Mouse (Mus musculus) layer of hippocampus, adult 8-10 months (tissue): Measurements from ENCODE around the gene Gpank1. TPM values are rescaled to one million over a fixed set of nuclear protein-coding genes. Genes with fewer than 3 reads are reported as not detected.
"Not testable (repeated sequence)": the region's sequence is repeated elsewhere in the genome, so short reads cannot be mapped to it uniquely, and the experiment has no call there.

ENCODE experiments used
- DNase-seq, 2 experiments: peaks; one replicate each; pipeline ENCODE4 v3.0.0; 2022; ENCODE audit warnings: low spot score in 2 of 2
- total RNA-seq, 4 experiments: library from RNA; stranded (reverse); gene quantifications; 2 replicates each; pipeline ENCODE4 v1.2.4; 2022

The Gpank1 gene
- total RNA-seq, 4 experiments from 2014 or later = 17.6 to 19.2 (median 18.0) TPM

- peak in 1 of 2 experiments; percentile 31 for DNase-seq
Observed at GRCm38 (mm10) chr17:35097164-35097655, 24.0 kb upstream of the Gpank1 start.

GRCm38 (mm10) chr17:35100196-35100765 lies 21.0 kb upstream of the Gpank1 start:
- no peak for DNase-seq

GRCm38 (mm10) chr17:35101161-35101560 lies 20.1 kb upstream of the Gpank1 start:
- no peak for DNase-seq

- no peak for DNase-seq
Observed at GRCm38 (mm10) chr17:35102299-35102698, 19.0 kb upstream of the Gpank1 start.

- no peak for DNase-seq
Observed at GRCm38 (mm10) chr17:35103221-35103690, 18.0 kb upstream of the Gpank1 start.

- no peak for DNase-seq
Observed at GRCm38 (mm10) chr17:35104079-35104478, 17.2 kb upstream of the Gpank1 start.

- DNase-seq = no peak
Observed at GRCm38 (mm10) chr17:35104754-35105153, 16.5 kb upstream of the Gpank1 start.

- DNase-seq = no peak
Observed at GRCm38 (mm10) chr17:35105740-35106389, 15.4 kb upstream of the Gpank1 start.

- no peak for DNase-seq
Observed at GRCm38 (mm10) chr17:35106522-35106921, 14.7 kb upstream of the Gpank1 start.

- no peak for DNase-seq
Observed at GRCm38 (mm10) chr17:35108097-35108496, 13.2 kb upstream of the Gpank1 start, which contains the start of gene Ly6g5c. TSS of gene Ly6g5c (plus strand) at chr17:35108279.

- no peak for DNase-seq
Observed at GRCm38 (mm10) chr17:35111774-35112173, 9.5 kb upstream of the Gpank1 start.

GRCm38 (mm10) chr17:35115046-35116019 lies 5.9 kb upstream of the Gpank1 start, which contains the start of gene Ly6g5b:
TSS of gene Ly6g5b (minus strand) at chr17:35115428.
- DNase-seq = no peak

- peak in 1 of 2 experiments; percentile 33 for DNase-seq
Observed at GRCm38 (mm10) chr17:35120745-35121142, 511 bp upstream of the Gpank1 start.

- peak; percentile 64 to 69 for DNase-seq
Observed at GRCm38 (mm10) chr17:35121871-35122303, 632 bp downstream of the Gpank1 start, which contains the start of gene Csnk2b. TSS of gene Csnk2b (minus strand) at chr17:35122053.

- not testable (repeated sequence) for DNase-seq
Observed at GRCm38 (mm10) chr17:35123287-35123686, 2.0 kb downstream of the Gpank1 start.

GRCm38 (mm10) chr17:35124261-35124896 lies 3.1 kb downstream of the Gpank1 start:
- not testable (repeated sequence) for DNase-seq

- DNase-seq = no peak
Observed at GRCm38 (mm10) chr17:35125081-35125480, 3.8 kb downstream of the Gpank1 start.

- no peak for DNase-seq
Observed at GRCm38 (mm10) chr17:35125578-35125977, 4.3 kb downstream of the Gpank1 start.

- peak; percentile 58 to 62 for DNase-seq
Observed at GRCm38 (mm10) chr17:35126206-35126611, 5.0 kb downstream of the Gpank1 start, which contains the start of gene D17H6S53E. TSS of gene D17H6S53E (plus strand) at chr17:35126373.

- no peak for DNase-seq
Observed at GRCm38 (mm10) chr17:35127017-35127416, 5.8 kb downstream of the Gpank1 start.

- DNase-seq = no peak
Observed at GRCm38 (mm10) chr17:35128996-35129395, 7.7 kb downstream of the Gpank1 start.
